17 mouse cellular contexts compared by ENCODE assay signal in the genomic region with DNA sequence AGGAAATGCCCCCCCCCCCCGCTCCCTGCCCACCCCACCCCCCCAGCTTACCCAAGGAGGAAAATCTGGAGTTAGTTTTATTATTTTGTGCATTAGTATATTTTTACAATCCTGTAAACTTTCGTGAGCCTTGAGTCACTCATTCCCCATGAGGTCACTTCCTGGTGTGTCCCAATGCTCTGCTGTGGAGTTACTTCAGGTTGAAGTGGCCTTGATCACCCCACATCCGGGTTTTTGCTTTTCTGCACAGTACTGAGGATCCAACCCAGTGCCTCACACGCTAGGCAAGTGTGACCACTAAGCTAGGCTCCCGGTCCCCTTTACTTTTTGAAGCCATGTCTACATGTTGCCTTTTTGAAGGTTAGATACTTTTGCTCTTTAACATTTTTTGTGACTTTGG. TPM values are rescaled to one million over a fixed set of nuclear protein-coding genes. Genes with fewer than 3 reads are reported as not detected.
DNase-seq lines count a peak whose midpoint lies in the region; ATAC-seq and TF ChIP-seq lines count a peak whose summit lies in the region.
"Had no signal": no experiment of that assay in that cellular context is flagged by ENCODE, and none has a peak within 500 bp of the region (broad histone marks: within the 10 kb centered on the region; RNA-seq: fewer than 3 reads in every experiment).

No protein-coding gene starts in this region.

- H3K79me2 ChIP-seq in liver, adult 2 months (ENCODE audit: control insufficient read depth, insufficient read depth, low read length) = no peaks in the 10 kb centered on the region

- TF ChIP-seq CTCF in liver, adult 2 months (IDR thresholded peaks at IDR 0.05; ENCODE audit: low read depth, low read length) = no peak
- TF ChIP-seq CTCF in G1E (IDR thresholded peaks at IDR 0.05; ENCODE audit: low read depth, low read length) = no peak

- H3K27ac ChIP-seq in liver, adult 2 months (replicated peaks; ENCODE audit: insufficient read depth, low read depth, low read length) = no peak overlapping the region
- H3K27ac ChIP-seq in liver, embryonic 12.5 days = no peak overlapping the region
- H3K27ac ChIP-seq: hindbrain, embryonic 12.5 days; kidney, embryonic 15.5 days; limb, embryonic 15.5 days had no signal

- no peaks in the 10 kb centered on the region for H3K36me3 ChIP-seq in liver, adult 2 months (ENCODE audit: control insufficient read depth, insufficient read depth, low read length)
- H3K36me3 ChIP-seq in liver, embryonic 12.5 days = no peaks in the 10 kb centered on the region
- H3K36me3 ChIP-seq in G1E (replicated peaks) = no peaks in the 10 kb centered on the region
- H3K36me3 ChIP-seq: hindbrain, embryonic 12.5 days; kidney, embryonic 15.5 days; limb, embryonic 15.5 days had no signal

- H3K9ac ChIP-seq in liver, adult 2 months (ENCODE audit: low read depth, low read length) = no peak overlapping the region
- no peak overlapping the region for H3K9ac ChIP-seq in liver, embryonic 12.5 days
- H3K9ac ChIP-seq: forebrain, postnatal 0 days; hindbrain, embryonic 12.5 days; kidney, embryonic 15.5 days; limb, embryonic 15.5 days; lung, embryonic 14.5 days had no signal

- DNase-seq in liver, adult 2 months (ENCODE audit: extremely low read depth, low read depth, low spot score) = peak; percentile 14
- DNase-seq in G1E (ENCODE audit: low spot score) = peak; percentile 5
- peak; percentile 7 for DNase-seq in adrenal gland, postnatal 25 days
- DNase-seq in c-Kit-positive CD71-positive TER-119-positive erythroid progenitor cells, embryonic 14.5 days (ENCODE audit: low spot score) = no peak
- DNase-seq in layer of hippocampus, postnatal 10 days (ENCODE audit: low spot score in 2 of 2) = no peak
- DNase-seq: cerebellum, adult 8-10 months; forebrain, postnatal 0 days; gastrocnemius, postnatal 10 days; layer of hippocampus, postnatal 36 days; lung, embryonic 14.5 days; retina, postnatal 1 day had no signal

- no peaks in the 10 kb centered on the region for H3K4me1 ChIP-seq in liver, adult 2 months (ENCODE audit: control insufficient read depth, insufficient read depth, low read length)
- no peaks in the 10 kb centered on the region for H3K4me1 ChIP-seq in liver, embryonic 12.5 days
- H3K4me1 ChIP-seq in G1E (ENCODE audit: insufficient read depth, low read depth, low read length) = peaks cover 7% of the 10 kb centered on the region; the same call in 1 of the 2 replicates
- H3K4me1 ChIP-seq: hindbrain, embryonic 12.5 days; kidney, embryonic 15.5 days; limb, embryonic 15.5 days had no signal

- no peaks in the 10 kb centered on the region for H3K9me3 ChIP-seq in liver, embryonic 12.5 days (replicated peaks)
- no peaks in the 10 kb centered on the region for H3K9me3 ChIP-seq in G1E (replicated peaks)
- H3K9me3 ChIP-seq: hindbrain, embryonic 12.5 days; kidney, embryonic 15.5 days; limb, embryonic 15.5 days had no signal

- 74% methylated on average over 5 of the region's 5 CpGs for WGBS in liver, adult 2 months
- WGBS in liver, embryonic 12.5 days (ENCODE audit: insufficient replicate concordance) = 52% methylated on average over 5 of the region's 5 CpGs

- H3K27me3 ChIP-seq in liver, adult 2 months (ENCODE audit: control insufficient read depth, insufficient read depth, low read length) = no peaks in the 10 kb centered on the region
- H3K27me3 ChIP-seq in liver, embryonic 12.5 days (replicated peaks) = no peaks in the 10 kb centered on the region
- H3K27me3 ChIP-seq in G1E (ENCODE audit: insufficient read depth, low read length) = peaks cover 39% of the 10 kb centered on the region
- H3K27me3 ChIP-seq: hindbrain, embryonic 12.5 days; kidney, embryonic 15.5 days; limb, embryonic 15.5 days had no signal

- H3K4me2 ChIP-seq in liver, embryonic 12.5 days = no peak overlapping the region
- H3K4me2 ChIP-seq: hindbrain, embryonic 12.5 days; kidney, embryonic 15.5 days; limb, embryonic 15.5 days; lung, embryonic 14.5 days; midbrain, embryonic 11.5 days had no signal

- no peak for ATAC-seq in liver, embryonic 12.5 days
- ATAC-seq in G1E (ENCODE audit: extremely low read depth, insufficient number of reproducible peaks, low FRiP score, poor library complexity, severe bottlenecking) = no peak
- ATAC-seq in megakaryocyte progenitor cell, adult 5-6 weeks (replicated peaks; ENCODE audit: poor library complexity) = peak; percentile 76
- ATAC-seq: forebrain, postnatal 0 days had no signal

- TF ChIP-seq POLR2A in liver, adult 2 months (IDR thresholded peaks at IDR 0.05; ENCODE audit: extremely low read depth, insufficient read depth, low read length) = no peak

- H3K4me3 ChIP-seq in liver, adult 2 months (ENCODE audit: insufficient read depth, low read depth, low read length) = no peak overlapping the region
- no peak overlapping the region for H3K4me3 ChIP-seq in liver, embryonic 12.5 days
- no peak overlapping the region for H3K4me3 ChIP-seq in G1E (ENCODE audit: low read depth, low read length)
- H3K4me3 ChIP-seq: hindbrain, embryonic 12.5 days; kidney, embryonic 15.5 days; limb, embryonic 15.5 days had no signal

RNA-seq across cellular contexts. Expression of a gene that starts 36.6 kb away (rescaled TPM):
- total RNA-seq in liver, adult 2 months (2014; rRNA removed) = 9.8 and 14.0 TPM in 2 replicates
- 90.8 and 105 TPM in 2 replicates for polyA plus RNA-seq in liver, adult 2 months (2012; rRNA removed)
- 69.3 and 69.8 TPM in 2 replicates for polyA plus RNA-seq in liver, embryonic 12.5 days (2016; fragmentation: Nextera tagmentation; extraction: Ambion mirVana)
- total RNA-seq in G1E (2014; fragmentation: Nextera tagmentation) (155 and 159 TPM in 2 replicates), G1E (2017) (19.1 and 21.1 TPM in 2 replicates)
- 72.5 and 110 TPM in 2 replicates for polyA plus RNA-seq in G1E (2012)
- 82.7 and 89.0 TPM in 2 replicates for total RNA-seq in adrenal gland, postnatal 25 days (2021)
- total RNA-seq in megakaryocyte progenitor cell, adult 5-6 weeks (2015) = 72.7 and 78.4 TPM in 2 replicates
- 14.2 and 16.1 TPM in 2 replicates for total RNA-seq in megakaryocyte progenitor cell, adult 5-6 weeks (2017)
- 10 to 100 TPM; 95.3 to 98.4 TPM for total RNA-seq in layer of hippocampus, postnatal 10 days (2021)

RNA-seq across cellular contexts. Expression of a gene that starts 37.5 kb away (rescaled TPM):
- 0.83 and 1.5 TPM in 2 replicates for total RNA-seq in liver, adult 2 months (2014; rRNA removed)
- 2.4 and 2.8 TPM in 2 replicates for polyA plus RNA-seq in liver, adult 2 months (2012; rRNA removed)
- polyA plus RNA-seq in liver, embryonic 12.5 days (2016; fragmentation: Nextera tagmentation; extraction: Ambion mirVana) = 15.6 and 16.0 TPM in 2 replicates
- 16.7 and 19.5 TPM in 2 replicates for total RNA-seq in G1E (2014; fragmentation: Nextera tagmentation)
- 6.1 and 7.2 TPM in 2 replicates for total RNA-seq in G1E (2017)
- 4.0 and 7.4 TPM in 2 replicates for polyA plus RNA-seq in G1E (2012)
- total RNA-seq in adrenal gland, postnatal 25 days (2021) = 3.9 and 4.9 TPM in 2 replicates
- 2.4 and 3.8 TPM in 2 replicates for total RNA-seq in megakaryocyte progenitor cell, adult 5-6 weeks (2015)
- total RNA-seq in megakaryocyte progenitor cell, adult 5-6 weeks (2017) = 0.87 and 0.98 TPM in 2 replicates
- 10 to 100 TPM; 10.0 to 11.8 TPM for total RNA-seq in layer of hippocampus, postnatal 10 days (2021)

Comparison
In these comparisons a context has a peak if more than half of its experiments do, and no peak if none do; other contexts are left out.
1. DNase-seq: peak in liver, adult 2 months (single experiment), G1E (single experiment) and adrenal gland, postnatal 25 days (single experiment); none in c-Kit-positive CD71-positive TER-119-positive erythroid progenitor cells, embryonic 14.5 days (single experiment) and layer of hippocampus, postnatal 10 days (0 of 2).